Mouse (Mus musculus): ENCODE data around the gene Akt3. TPM values are rescaled to one million over a fixed set of nuclear protein-coding genes. Genes with fewer than 3 reads are reported as not detected.

Akt3 gene
- polyA plus RNA-seq, 1 experiment from 2014 or later, result 14.4 TPM

DNA sequence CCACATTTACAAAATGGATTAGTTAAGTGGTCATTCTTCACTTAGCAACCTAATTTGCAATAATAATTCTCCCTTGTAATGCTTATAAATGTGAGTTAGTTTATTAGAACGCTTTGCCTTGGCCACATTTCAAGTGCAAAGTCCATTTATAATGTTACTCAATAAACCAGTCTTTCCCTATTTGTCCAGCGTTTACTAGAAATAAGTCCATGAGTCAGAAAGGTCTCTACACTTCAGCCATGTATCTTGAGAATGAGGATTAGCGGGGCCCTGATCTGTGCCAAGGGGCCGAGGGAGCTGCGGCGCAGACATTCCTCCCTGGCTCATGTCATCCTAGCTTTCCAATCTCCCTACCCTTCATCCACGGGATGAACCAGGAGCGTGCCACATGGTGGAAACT lies 275.3 kb downstream of the Akt3 start:
- Histone ChIP-seq H3K27ac (replicated peaks) (no peak overlapping the region), H3K9me3 (replicated peaks) (no peaks in the 10 kb centered on the region), H3K4me3 (no peak overlapping the region), H3K4me1 (peaks cover 64% of the 10 kb centered on the region), H3K27me3 (ENCODE audit: low read depth, poor library complexity, severe bottlenecking) (no peaks in the 10 kb centered on the region), H3K36me3 (no peaks in the 10 kb centered on the region)
- no peak for DNase-seq (ENCODE audit: low spot score)
- WGBS, result 89% methylated on average over 8 of the region's 8 CpGs

DNA sequence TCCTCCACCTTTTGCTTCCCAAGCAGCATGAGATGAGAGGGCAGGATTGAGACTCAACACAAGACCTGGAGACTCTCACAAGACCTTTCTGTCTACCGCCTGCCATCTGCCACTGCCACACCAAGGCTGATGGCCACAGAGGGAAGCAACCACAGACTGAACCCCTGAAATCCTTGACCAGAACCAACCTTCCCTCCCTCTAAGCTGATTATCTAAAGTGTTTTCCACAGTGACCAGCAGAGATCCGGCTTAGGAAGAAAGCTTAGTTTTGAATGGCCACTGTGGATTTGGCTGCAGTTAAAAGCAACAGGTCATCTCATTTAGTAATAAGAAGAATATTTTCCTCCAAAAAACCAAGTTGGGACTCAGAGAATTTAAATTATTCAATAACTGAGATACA lies 276.5 kb downstream of the Akt3 start:
- Histone ChIP-seq H3K36me3 (no peaks in the 10 kb centered on the region), H3K27ac (replicated peaks) (peak overlapping the region; percentile 63), H3K4me3 (no peak overlapping the region), H3K4me1 (peaks cover 55% of the 10 kb centered on the region), H3K27me3 (ENCODE audit: low read depth, poor library complexity, severe bottlenecking) (no peaks in the 10 kb centered on the region), H3K9me3 (replicated peaks) (no peaks in the 10 kb centered on the region)
- no peak for DNase-seq (ENCODE audit: low spot score)
- 69% methylated on average over 2 of the region's 2 CpGs for WGBS

GRCm38 (mm10) chr1:176980801-176981400 lies 277.1 kb downstream of the Akt3 start:
- H3K27me3 ChIP-seq (ENCODE audit: low read depth, poor library complexity, severe bottlenecking), result no peaks in the 10 kb centered on the region
- H3K9me3 ChIP-seq (replicated peaks), result no peaks in the 10 kb centered on the region
- H3K4me3 ChIP-seq, result no peak overlapping the region
- H3K4me1 ChIP-seq, result peaks cover 49% of the 10 kb centered on the region
- no peaks in the 10 kb centered on the region for H3K36me3 ChIP-seq
- 73% methylated on average over 10 of the region's 10 CpGs for WGBS
- H3K27ac ChIP-seq (replicated peaks), result peak overlapping the region; percentile 63
- DNase-seq (ENCODE audit: low spot score), result no peak

- H3K4me3 ChIP-seq, result no peak overlapping the region
- WGBS, result 88% methylated on average over 5 of the region's 5 CpGs
- H3K27ac ChIP-seq (replicated peaks), result peak overlapping the region; percentile 52; the same call in 1 of the 2 replicates
- no peaks in the 10 kb centered on the region for H3K9me3 ChIP-seq (replicated peaks)
- H3K36me3 ChIP-seq, result no peaks in the 10 kb centered on the region
- H3K4me1 ChIP-seq, result peaks cover 42% of the 10 kb centered on the region
- H3K27me3 ChIP-seq (ENCODE audit: low read depth, poor library complexity, severe bottlenecking), result no peaks in the 10 kb centered on the region
- no peak for DNase-seq (ENCODE audit: low spot score)
Measured at GRCm38 (mm10) chr1:176980140-176980539, 277.9 kb downstream of the Akt3 start.

- Histone ChIP-seq H3K27me3 (ENCODE audit: low read depth, poor library complexity, severe bottlenecking) (no peaks in the 10 kb centered on the region), H3K4me3 (no peak overlapping the region), H3K27ac (replicated peaks) (peak overlapping the region; percentile 52; the same call in 1 of the 2 replicates), H3K4me1 (peaks cover 39% of the 10 kb centered on the region), H3K9me3 (replicated peaks) (no peaks in the 10 kb centered on the region), H3K36me3 (no peaks in the 10 kb centered on the region)
- no peak for DNase-seq (ENCODE audit: low spot score)
Measured at GRCm38 (mm10) chr1:176979235-176979634, 278.8 kb downstream of the Akt3 start.

- Histone ChIP-seq H3K4me1 (peaks cover 8% of the 10 kb centered on the region), H3K27me3 (ENCODE audit: low read depth, poor library complexity, severe bottlenecking) (no peaks in the 10 kb centered on the region), H3K4me3 (no peak overlapping the region), H3K9me3 (replicated peaks) (no peaks in the 10 kb centered on the region), H3K36me3 (no peaks in the 10 kb centered on the region), H3K27ac (replicated peaks) (no peak overlapping the region)
- WGBS, result 89% methylated on average over 6 of the region's 6 CpGs
- no peak for DNase-seq (ENCODE audit: low spot score)
Measured at GRCm38 (mm10) chr1:176973356-176974088, 284.5 kb downstream of the Akt3 start.

GRCm38 (mm10) chr1:176971479-176971797 lies 286.6 kb downstream of the Akt3 start:
- no peak overlapping the region for H3K4me3 ChIP-seq
- H3K9me3 ChIP-seq (replicated peaks), result no peaks in the 10 kb centered on the region
- peaks cover 8% of the 10 kb centered on the region for H3K4me1 ChIP-seq
- no peaks in the 10 kb centered on the region for H3K36me3 ChIP-seq
- no peaks in the 10 kb centered on the region for H3K27me3 ChIP-seq (ENCODE audit: low read depth, poor library complexity, severe bottlenecking)
- no peak for DNase-seq (ENCODE audit: low spot score)
- WGBS, result 92% methylated on average over 4 of the region's 4 CpGs
- H3K27ac ChIP-seq (replicated peaks), result peak overlapping the region; percentile 72; the same call in 1 of the 2 replicates

- no peak for DNase-seq (ENCODE audit: low spot score)
- no peaks in the 10 kb centered on the region for H3K36me3 ChIP-seq
- no peaks in the 10 kb centered on the region for H3K9me3 ChIP-seq (replicated peaks)
- H3K27ac ChIP-seq (replicated peaks), result peak overlapping the region; percentile 72
- no peak overlapping the region for H3K4me3 ChIP-seq
- peaks cover 8% of the 10 kb centered on the region for H3K4me1 ChIP-seq
- WGBS, result 77% methylated on average over 16 of the region's 16 CpGs
- H3K27me3 ChIP-seq (ENCODE audit: low read depth, poor library complexity, severe bottlenecking), result no peaks in the 10 kb centered on the region
Measured at GRCm38 (mm10) chr1:176970635-176971478, 287.1 kb downstream of the Akt3 start.

Other genes with a start within 250 kb of the Akt3 start
- 5.1 and 6.1 TPM in 2 replicates for gene Zbtb18, start 184.1 kb upstream of the Akt3 start, polyA plus RNA-seq (2016; fragmentation: Nextera tagmentation; extraction: Ambion mirVana)